Mouse (Mus musculus) myocyte (in vitro differentiated cells): ENCODE measurements around the gene Asap3.

Source experiments
- MAX ChIP-seq: IDR thresholded peaks from one replicate; pipeline ENCODE4 v1.6.1; 2011; ENCODE audit warnings: low read depth, mild to moderate bottlenecking, control low read depth
- MYOG ChIP-seq, 3 experiments: IDR thresholded peaks; one replicate each; pipeline ENCODE4 v1.6.1; 2011; ENCODE audit warnings: control low read depth in 2 of 3, low read depth in 2 of 3, mild to moderate bottlenecking in 2 of 3; ENCODE audit not compliant: insufficient read length in 2 of 3, control insufficient read depth in 1 of 3, insufficient read depth in 1 of 3
- POLR2A ChIP-seq: IDR thresholded peaks from one replicate; pipeline ENCODE4 v1.6.1; 2011; ENCODE audit warnings: low read depth, mild to moderate bottlenecking, control low read depth, moderate library complexity; ENCODE audit not compliant: insufficient read length
- REST ChIP-seq: IDR thresholded peaks from one replicate; pipeline ENCODE4 v1.6.1; 2011; ENCODE audit warnings: mild to moderate bottlenecking, control low read depth, moderate library complexity; ENCODE audit not compliant: insufficient read depth, insufficient read length
- USF1 ChIP-seq: IDR thresholded peaks from one replicate; pipeline ENCODE4 v1.6.1; 2011; ENCODE audit warnings: low read depth, mild to moderate bottlenecking, control low read depth, moderate library complexity

DNA sequence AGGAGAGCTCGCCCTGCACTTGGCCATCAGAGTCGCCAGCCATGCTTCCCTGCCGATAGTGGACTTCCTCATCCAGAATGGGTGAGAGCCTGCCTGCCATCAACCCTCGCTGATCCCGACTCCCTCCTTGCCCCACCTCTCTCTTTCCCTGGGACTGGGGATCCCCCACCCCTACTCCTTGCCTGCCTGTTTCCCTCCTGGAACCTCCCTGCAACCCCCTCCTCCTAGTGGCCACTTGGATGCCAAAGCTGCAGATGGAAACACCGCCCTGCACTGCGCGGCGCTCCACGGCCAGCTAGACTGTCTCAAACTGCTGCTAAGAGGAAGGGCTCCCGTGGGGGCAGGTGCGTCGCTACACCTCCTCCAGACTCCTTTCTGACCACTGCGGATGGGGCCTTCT, 34.0 kb downstream of the Asap3 start:
- TF ChIP-seq REST (no peak), USF1 (no peak), POLR2A (no peak), MYOG (IDR thresholded peaks at IDR 0.05; ENCODE audit: control insufficient read depth in 1 of 3, insufficient read depth in 1 of 3, insufficient read length in 2 of 3, low read depth in 2 of 3) (no peak), MAX (no peak)
